Mouse (Mus musculus) heart, adult 8-10 months (tissue): ENCODE measurements around the gene Gm10318. TPM values are rescaled to one million over a fixed set of nuclear protein-coding genes. Genes with fewer than 3 reads are reported as not detected.
A peak's percentile ranks its signal among the peaks of the same experiment; 100 is the strongest.

Experiments
- DNase-seq: peaks from one replicate; pipeline ENCODE4 v3.0.0; 2022; ENCODE audit warnings: low spot score
- total RNA-seq, 4 experiments: library from RNA; stranded (reverse); gene quantifications; 2 replicates each; pipeline ENCODE4 v1.2.4; 2022

The Gm10318 gene
- total RNA-seq, result not detected

DNA sequence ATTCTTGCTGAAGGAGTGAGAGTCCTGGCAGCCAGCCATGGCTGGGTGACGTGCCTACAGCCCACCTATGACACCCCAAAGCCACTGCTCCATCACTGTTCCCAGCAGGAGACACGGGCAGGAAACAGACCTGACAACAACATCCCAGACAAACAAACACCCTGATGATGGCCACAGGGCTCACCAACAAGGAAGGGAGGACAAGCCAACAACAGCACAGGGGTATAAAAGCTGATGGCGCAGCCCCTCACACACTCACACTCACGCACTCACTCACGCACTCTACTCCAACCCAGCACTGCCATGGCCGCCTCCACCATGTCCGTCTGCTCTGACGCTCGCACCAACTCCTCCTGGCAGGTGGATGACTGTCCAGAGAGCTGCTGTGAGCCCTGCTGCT lies at the start of gene Gm10318:
Gm10318 (plus strand) TSS at position 301 of the 400 bp plus-strand sequence.
- no peak for DNase-seq

DNA sequence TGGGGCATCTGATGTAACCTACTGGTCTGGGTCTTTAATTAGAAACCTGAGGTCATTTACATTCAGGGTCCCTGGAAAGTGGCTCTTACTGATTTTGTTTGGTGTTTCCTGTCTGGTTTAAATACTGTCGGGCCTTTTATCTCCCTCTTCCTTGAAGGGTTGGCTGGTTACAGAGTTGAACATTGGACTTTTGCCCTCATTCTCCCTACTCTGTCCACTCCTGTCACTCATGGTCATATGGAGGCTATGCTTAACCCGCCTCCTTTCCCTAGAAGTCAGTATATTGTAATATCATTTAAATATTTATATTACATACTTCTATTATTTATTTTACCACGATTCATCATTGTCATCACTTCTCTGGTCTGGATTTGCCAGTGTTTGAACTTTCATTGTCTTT lies 48.6 kb upstream of the Gm10318 start:
- DNase-seq, result no peak

DNA sequence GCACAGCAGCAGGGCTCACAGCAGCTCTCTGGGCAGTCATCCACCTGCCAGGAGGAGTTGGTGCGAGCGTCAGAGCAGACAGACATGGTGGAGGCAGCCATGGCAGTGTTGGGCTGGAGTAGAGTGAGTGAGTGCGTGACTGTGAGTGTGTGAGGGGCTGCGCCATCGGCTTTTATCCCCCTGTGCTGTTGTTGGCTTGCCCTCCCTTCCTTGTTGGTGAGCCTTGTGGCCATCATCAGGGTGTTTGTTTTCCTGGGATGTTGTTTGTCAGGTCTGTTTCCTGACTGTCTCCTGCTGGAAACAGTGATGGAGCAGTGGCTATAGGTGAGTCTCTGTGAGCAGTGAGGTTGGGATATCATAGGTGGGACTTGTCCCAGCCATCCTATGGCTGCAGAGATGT lies 40.9 kb upstream of the Gm10318 start, which contains the start of gene Gm9507:
Gm9507 (minus strand) TSS at position 101 of the 400 bp plus-strand sequence.
- DNase-seq, result no peak

DNA sequence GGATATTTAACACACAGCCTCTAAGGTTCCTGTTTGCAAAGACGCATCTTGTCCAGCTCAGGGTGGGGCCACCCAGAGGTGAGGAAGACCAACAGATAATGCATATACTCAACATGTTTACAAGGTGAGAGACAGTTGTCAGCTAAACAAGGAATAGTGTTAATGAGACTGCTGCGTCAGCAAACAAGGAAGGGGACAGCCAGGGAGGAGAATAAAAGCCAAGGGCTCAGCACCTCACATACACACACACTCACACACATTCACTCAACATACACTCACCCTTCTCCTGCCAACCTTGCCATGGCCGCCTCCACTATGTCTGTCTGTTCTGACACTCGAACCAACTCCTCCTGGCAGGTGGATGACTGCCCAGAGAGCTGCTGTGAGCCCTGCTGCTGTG lies 38.3 kb upstream of the Gm10318 start, which contains the start of gene Gm2696:
Gm2696 (plus strand) TSS at position 301 of the 400 bp plus-strand sequence.
- DNase-seq, result no peak

DNA sequence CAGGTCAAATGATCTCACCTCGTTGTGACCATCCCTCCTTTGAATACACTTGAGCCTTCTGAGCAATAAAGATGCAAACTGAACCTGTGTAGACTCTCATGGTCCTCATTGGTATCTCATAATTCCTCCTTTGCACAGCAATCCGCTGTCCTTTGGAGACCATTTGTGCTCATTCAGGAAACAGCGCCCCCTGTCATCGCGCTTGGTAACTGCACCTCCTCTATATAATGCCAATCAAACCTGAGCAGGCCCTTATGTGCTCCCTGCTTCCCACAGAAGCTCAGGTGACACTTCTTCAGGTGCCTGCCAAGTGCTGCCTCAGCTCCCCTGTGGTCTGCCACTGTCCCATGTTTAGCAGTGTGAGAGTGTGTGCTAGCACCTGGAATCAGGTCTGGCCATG lies 37.1 kb upstream of the Gm10318 start:
- no peak for DNase-seq

DNA sequence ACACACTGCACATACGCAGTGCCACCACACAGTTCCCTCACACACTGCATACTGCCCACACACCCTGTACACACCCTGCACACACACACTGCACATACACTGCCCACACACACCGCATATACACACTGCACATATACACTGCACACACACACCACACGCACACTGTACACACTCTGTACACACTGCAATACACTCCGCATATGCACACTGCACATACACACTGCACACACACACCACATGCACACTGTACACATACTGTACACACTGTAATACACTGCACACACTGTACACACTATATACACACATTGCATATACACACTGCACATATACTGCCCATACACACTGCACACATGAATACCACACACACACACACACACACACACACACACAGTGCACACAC lies 34.1 kb upstream of the Gm10318 start:
- DNase-seq, result no peak

DNA sequence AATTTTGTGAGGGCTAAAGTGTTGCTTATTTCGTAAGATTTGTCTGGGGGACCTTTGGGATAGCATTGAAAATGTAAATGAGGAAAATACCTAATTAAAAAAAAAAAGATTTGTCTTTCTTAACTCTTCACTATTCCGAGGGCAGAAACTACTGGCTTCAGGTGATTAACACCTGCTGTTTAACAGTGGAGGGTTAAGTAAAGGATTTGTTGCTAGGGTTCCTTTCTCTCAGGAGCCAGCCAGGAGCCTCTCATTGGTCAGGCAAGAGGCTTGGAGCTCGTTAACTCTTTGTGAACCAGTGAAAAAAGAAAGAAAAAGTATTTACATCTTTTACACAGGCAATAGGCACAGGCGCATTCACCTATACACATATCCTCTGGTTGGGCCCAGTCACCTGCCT lies 33.5 kb upstream of the Gm10318 start:
- DNase-seq, result no peak

DNA sequence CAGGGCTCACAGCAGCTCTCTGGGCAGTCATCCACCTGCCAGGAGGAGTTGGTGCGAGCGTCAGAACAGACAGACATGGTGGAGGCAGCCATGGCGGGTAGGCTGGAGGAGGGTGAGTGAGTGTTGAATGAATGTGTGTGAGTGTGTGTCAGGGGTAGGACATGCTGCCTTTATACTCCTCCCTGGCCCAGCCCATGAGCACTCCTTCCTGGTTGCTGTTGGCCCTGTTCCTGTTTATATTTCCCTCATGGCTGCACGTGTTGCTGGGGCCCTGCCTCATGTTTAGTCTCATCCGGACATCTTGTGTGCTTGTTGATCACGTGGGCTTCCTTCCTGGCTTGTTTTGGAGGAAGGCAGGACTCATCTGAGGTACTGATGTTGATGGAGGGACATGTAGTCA lies 25.7 kb upstream of the Gm10318 start, which contains the start of gene Krtap10-4:
Krtap10-4 (minus strand) TSS at position 145 of the 400 bp plus-strand sequence.
- no peak for DNase-seq

DNA sequence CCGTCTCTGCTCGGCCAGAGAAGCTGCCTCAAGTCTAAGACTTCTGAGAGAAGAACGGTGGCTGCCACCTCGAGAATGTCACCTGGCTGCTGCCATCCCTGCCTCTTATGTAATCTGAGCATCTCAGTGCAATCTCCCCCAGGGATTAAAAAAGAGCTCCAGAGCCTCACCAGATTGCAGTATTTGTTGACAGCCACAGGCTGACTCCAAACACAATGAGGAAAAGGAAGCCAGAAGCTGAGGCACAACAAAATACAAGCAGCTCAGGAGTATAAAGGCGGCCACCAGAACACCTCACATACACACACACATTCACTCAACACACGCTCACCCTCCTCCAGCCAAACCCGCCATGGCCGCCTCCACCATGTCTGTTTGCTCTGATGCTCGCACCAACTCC lies 17.0 kb upstream of the Gm10318 start, which contains the start of gene Krtap10-10:
Krtap10-10 (plus strand) TSS at position 301 of the 400 bp plus-strand sequence.
- DNase-seq, result no peak

DNA sequence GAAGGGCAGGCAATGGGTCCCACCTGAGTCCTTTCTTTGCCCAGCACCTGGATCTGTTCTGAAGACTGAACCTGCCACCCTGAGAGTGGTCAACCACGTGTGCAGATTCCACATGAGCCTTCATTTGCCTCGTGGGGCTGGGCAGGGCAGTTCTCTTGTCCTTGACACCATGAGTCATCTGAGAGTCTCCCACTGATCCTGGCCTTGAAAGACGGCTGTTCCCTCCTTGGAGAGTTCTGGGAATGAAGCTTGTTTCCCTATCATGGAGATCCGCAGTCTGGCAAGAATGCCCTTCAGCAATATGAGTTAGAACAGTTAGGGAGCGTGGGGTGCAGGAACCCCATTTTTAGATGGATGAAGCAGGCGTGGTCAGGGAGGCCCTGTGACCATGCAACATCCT lies 13.7 kb upstream of the Gm10318 start:
- no peak for DNase-seq

DNA sequence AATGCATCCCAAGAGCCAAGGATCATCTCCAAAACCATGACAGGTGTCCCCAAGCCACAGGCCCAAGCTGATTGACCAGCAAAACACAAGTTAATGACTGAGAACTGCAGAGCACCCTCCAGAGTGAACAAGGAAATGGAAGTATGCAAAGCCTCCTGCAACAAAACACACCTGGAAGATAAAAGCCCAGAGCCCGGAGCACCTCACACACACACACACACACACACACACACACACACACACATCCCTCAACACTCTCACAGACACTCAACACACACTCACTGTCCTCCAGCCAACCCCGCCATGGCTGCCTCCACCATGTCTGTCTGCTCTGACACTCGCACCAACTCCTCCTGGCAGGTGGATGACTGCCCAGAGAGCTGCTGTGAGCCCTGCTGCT lies 6.2 kb upstream of the Gm10318 start, which contains the start of gene Gm36176:
Gm36176 (plus strand) TSS at position 301 of the 400 bp plus-strand sequence.
- no peak for DNase-seq

DNA sequence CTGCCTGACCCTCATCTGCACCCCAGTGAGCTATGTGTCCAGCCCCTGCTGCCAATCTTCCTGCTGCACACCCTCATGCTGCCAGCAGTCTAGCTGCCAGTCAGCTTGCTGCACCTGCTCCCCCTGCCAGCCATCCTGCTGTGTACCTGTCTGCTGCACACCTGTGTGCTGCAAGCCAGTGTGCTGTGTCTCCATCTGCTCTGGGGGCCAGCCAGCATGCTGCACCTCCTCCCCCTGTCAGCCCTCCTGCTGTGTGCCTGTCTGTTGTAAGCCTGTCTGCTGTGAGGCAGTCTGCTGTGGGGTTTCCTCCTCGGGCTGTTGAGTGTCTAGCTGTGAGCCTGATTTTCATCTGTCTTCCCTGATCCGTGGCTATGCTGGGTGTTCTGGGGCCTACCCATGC lies 5.7 kb upstream of the Gm10318 start:
- DNase-seq, result no peak

DNA sequence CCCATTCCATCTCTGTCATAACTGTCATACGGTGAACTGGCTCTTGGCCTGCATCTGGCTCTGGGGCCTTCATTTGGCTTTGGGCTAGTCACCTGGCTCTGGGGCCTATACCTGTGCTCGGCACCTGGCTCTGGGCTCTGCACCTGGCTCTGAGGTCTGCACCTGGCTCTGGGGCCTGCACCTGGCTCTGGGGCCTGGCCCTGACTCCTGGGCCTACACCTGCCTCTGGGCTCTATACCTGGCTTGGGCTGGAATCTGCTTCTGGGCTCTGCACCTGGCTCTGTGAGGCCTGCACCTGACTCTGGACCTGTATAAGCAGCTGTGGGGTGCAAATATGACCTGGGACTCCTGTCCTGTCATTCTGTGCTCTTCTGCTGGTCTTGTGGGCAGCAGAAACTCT lies 5.1 kb upstream of the Gm10318 start:
- DNase-seq, result no peak

DNA sequence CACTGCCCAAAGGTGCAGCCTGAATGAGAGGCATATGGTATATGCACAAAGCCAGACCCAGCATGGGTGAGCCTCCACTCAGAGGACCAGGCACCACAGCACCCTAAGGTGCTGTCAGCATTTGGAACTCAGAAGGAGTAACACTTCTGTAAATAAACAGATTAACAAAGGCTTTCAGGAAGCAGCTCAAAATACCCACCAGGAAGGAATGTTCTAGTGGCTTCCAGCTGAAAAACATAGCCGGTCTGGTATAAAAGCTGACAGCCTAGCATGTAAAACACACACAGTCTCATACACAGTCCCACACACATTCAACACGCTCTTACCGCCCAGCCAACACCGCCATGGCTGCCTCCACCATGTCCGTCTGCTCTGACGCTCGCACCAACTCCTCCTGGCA lies 9.0 kb downstream of the Gm10318 start, which contains the start of gene Gm3285:
Gm3285 (plus strand) TSS at position 301 of the 400 bp plus-strand sequence.
- no peak for DNase-seq

DNA sequence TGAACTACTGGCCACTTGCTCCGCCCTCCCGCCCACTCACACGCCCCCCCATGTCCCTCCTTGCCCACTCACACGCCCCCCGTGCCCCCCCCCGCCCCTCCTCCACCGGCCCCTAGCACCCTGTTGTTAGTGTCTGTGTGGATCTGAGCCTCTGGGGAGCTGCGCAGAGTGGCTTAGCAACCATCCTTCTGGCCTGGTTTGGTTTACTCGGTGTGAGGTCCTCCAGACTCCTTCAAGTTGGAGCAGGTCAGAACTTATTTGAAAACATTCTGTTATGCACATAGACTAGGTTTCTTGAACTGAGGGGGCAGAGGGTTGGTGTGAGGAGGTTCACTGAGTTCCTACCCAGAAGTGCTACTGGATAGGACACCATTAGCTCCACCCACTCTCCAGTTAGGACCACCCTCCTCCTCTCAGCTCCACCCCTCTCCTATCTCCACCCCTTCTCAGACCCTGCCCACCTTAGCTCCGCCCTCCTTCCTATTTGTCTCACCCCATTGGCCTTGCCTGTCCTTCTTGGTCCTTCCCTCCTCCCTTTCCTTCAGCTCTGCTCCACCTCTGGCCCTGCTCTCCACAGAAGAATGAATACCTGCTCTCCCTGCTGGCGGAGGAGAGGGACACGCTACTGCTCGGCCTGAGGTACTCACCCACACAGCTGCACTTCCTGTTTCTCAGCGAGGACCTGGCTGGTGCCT lies 11.6 kb downstream of the Gm10318 start:
- peak; percentile 3 for DNase-seq

DNA sequence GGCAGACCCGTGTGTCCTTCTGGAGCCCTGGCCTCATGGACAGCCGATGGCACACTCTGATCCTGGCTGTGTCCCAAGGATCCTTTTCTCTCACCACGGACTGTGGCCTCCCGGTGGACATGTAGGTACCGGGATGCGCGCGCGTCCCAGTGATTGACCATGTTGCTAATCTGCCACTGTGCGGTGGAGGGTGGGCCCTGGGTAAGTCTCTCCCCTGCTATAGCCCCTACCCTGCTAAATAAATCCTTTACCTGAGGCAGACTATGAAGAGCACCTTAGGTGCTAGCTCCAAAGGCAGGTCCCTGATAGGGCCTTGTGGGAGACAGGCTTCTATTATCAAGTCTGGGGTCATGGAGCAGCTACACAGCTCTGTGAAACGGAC lies 12.1 kb downstream of the Gm10318 start:
- no peak for DNase-seq

DNA sequence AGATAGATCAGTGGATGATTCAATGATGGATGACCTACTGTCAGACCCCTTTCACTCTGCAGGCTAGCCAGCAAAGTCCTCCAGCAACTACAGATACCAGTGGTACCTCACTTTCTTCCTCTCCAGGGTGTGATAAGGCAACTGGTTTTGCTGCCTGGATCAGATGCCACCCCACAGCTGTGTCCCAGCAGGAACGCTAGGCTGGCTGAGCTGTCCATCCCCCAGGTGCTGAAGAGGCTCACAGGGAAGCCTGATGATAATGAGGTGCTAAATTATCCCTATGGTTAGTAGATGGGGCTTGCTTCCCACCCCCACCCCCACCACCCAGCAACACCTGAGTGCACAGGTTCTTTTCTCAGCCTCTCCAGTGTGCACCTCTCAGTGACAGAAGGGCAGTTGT lies 14.9 kb downstream of the Gm10318 start:
- DNase-seq, result no peak

DNA sequence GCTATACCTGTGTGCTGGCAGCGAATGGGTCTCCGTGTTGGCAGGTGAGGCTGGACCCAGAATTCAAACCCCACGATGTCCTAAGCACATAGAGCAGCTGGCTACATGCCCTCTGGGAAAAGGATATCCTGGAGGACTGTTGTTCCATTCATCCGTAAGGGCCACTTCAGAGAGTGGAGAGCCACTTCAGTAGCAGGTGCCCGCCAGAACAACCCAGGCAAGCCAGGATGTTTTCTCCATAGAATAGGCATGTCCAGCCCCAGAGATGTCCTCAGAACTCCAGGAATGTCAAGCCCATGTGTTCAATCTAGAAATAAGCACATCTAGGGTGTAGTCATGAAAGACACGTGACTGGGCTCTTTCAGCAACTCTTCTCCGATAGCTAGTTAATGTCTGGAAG lies 17.0 kb downstream of the Gm10318 start:
- no peak for DNase-seq

DNA sequence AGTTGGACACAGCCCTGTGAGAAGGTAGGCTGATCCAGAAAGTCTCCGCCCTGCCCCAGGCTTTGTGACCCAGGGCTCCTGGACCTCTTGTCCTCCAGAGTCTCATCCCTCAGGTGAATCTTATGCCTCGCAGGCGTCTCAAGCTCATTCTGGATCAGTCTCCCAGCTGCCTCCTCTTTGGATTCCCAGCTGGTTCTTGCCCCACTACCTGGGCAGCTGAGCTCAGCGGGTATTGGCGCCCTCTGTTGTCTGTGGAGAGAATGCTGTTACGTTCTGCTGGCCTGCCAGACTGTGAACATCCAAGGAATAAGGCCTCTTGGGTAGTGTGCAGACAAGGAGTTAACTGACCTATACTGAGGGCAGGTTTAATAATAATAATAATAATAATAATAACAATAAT lies 26.3 kb downstream of the Gm10318 start:
- DNase-seq, result no peak

DNA sequence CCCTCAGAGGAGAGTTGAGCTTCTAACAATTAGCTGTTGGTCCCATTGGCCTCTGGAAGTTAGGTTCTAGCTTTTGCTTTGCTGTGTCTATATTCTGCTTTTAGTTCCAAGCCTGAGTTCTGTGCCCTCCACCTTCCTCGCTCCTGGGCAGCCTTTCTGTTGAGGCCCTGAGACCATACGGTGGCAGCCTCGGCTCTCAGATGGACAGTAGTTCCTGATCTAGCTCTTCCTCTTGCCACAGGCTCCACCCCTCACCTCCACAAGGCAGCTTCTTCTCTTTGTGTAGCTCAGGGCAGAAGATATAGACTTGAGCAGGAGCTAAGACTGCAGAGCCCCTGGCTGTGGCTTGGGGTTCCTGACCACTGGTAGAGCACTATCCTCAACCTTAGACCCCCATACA lies 27.6 kb downstream of the Gm10318 start:
- DNase-seq, result no peak

DNA sequence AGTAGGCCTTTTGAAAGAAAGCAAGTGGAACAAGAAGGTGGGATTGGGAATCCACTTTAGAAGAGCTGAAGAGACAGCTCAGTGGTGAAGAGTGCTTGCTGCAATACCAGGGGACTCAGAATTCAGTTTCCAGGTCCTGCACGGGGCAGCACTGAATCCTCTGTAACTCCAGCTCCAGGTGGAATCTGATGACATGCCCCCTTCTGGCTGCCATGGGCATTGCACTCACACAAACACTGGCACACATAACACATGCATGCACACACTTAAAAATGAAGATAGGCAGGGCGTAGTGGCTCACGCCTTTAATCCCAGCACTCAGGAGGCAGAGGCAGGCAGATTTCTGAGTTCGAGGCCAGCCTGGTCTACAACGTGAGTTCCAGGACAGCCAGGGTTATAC lies 29.9 kb downstream of the Gm10318 start:
- no peak for DNase-seq

DNA sequence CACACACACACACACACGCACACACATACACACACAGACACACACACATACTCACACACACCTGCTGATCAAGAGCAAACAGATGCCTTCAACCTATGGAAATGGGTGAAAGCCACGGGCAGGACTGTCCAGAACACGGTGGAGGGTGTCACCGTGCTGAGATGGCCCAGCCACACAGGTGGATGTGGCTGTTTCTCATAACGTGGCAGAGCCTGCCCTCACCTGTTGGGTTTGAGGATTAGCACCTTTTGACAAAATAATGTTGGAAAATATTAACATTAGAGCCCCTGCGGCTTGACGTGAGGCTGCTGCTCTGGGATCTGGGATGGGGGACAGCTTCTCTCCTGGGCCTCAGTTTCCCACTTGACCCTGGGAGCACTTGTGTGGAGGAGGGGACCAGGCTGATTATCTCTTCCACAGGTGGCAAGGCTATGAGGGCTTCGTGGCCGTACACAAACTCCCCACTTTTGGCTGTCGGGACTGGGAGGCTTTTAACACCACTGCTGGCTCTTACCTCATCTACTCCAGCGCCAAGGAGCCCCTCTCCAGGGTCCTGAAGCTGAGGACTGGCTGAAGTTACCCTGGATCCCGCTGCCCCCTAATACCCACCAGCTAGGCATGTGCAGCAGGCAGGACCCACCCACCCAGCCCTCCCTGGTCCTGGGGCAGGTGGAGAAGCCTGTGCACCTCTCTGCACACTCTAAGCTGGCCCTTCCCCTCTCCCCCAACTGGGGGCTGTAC lies 33.5 kb downstream of the Gm10318 start:
- DNase-seq, result no peak
